Mouse (Mus musculus) retina, postnatal 1 day (tissue): Measurements from ENCODE around the gene Gjb3.
A peak's percentile ranks its signal among the peaks of the same experiment; 100 is the strongest.

Experiments
- DNase-seq: peaks from one replicate; pipeline ENCODE4 v3.0.0-alpha.2; 2012

Gjb3 gene

DNA sequence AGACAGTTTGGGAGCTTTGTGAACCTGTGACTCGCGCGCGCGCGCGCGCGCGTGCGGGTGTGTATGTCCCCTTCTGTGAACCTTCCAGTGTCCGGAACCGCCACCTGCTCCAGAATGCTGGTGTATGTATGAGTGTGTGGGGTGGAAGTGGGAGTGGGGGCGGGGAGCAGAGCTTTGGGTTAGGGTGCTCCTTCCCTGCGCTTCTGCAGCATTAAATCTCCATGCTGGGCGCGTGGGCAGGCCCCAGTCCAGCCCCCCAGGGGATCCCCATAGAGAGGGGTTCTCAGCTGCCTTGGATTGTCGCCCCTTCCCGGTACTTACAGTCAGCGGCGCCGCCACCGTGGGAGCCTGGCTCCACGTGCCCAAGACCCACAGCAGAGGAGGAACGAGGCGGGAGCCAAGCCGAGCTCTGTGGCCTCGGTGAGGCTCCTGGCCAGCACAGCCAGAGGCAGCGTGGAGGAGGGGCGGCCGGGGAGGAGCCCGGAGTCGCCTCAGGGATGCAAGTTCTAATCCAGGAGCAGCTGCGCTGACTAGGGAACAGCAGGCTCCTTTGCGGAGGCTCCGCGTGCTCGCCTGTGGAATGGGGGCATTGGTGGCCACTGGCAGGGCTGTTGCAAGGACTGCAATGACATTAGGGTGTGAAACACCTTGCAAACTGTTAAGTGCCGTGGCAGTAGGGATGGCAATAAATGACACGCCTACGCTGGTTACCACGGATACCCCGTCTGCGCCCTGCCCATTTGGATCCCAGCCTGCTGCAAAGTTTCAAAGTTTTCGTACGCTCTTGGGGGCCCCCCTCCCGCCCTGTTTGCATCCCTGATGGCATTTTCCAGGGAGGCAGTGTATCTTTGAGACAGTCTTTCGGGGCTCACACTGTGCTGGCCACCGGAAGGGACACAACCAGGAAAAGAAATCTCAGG lies at the start of gene Gjb3:
Gene Gjb3 (minus strand): TSS at position 664 of the 920 bp plus-strand sequence.
- peak; percentile 47 for DNase-seq

DNA sequence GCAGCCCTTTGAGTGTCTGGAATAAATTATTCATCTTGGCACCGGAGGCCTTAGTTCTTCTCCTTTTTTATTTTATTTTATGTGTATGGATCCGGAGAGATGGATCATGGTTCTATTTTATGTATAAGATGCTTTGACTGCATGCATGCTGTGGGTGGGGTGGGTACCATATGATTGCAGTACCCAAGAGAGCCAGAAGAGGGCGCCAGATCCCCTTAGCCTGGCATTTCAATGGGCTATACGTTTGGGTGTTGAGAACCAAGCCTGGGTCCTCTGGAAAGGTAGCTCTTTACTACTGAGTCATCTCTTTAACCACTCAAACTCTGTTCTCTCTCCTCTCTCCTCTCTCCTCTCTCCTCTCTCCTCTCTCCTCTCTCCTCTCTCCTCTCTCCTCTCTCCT lies 46.7 kb upstream of the Gjb3 start:
- DNase-seq = no peak

DNA sequence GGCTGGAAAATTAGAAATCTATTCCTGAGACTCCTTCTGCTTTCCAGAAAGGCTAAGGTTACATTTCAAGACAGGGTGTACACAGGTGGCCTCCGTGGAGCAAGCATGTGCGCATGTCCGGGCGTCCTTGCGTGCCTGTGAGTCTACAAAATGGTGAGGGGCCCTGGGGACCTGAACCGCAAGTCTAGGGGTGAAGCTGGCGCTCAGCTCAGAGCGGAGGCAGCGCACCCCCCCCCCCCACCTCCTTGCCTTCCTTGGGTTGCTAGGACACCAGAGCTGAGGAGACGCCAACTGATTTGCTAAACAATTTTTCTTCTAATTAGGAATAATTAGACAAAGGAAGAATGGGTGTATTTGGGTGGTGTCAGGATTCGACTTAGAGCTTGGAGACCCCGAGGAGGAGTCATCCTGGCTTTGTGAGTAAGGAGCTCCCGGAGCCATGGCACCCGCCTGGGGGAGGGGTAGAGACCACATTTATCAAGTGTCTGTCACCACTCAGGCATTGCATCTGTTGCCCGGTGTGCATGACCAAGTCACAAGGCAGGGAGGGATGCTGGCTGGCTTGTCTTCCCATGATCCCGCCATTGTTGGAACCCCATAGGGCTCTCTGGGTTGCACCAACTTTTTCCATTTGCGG lies 45.0 kb upstream of the Gjb3 start:
- peak; percentile 62 for DNase-seq

DNA sequence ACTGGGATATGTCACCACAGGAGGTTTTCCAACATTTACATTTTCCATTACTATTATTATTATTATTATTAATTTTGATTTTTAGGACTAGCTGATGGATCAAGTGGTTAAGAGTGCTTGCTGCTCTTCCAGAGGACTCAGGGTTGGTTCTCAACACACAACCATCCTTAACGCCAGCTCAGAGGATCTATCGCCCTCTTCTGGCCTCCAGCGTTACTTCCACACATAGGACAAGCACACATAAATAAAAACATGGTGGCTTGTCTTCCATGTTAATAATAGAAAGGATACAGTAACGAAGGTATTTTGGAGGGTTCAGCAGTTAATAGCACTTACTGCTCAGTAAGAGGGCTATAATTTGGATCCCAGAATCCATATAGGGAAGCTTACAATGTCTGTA lies 44.0 kb upstream of the Gjb3 start:
- no peak for DNase-seq

GRCm38 (mm10) chr4:127373491-127373890 lies 42.8 kb upstream of the Gjb3 start:
- no peak for DNase-seq

- no peak for DNase-seq
These were observed 40.9 kb upstream of the Gjb3 start for GRCm38 (mm10) chr4:127371546-127371945.

DNA sequence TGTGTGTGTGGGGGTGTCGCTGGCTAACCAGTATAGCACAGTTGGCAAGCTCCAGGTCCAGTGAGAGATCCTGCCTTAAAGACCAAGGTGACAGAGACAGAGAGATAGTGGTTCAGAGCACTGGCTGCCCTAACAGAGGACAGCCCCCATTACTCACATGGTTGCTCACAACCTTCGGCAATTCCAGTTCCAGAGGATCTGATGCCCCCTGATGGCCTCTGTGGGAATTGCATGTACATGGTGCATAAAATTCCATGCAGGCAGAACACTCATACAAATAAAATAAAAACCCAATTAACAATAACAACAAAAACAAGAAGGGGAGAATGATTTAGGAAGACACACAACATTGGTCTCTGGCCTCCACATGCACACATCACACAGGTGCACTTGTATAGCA lies 39.8 kb upstream of the Gjb3 start:
- DNase-seq = peak; percentile 54

- peak; percentile 72 for DNase-seq
These were observed 37.8 kb upstream of the Gjb3 start for GRCm38 (mm10) chr4:127368379-127368973.

DNA sequence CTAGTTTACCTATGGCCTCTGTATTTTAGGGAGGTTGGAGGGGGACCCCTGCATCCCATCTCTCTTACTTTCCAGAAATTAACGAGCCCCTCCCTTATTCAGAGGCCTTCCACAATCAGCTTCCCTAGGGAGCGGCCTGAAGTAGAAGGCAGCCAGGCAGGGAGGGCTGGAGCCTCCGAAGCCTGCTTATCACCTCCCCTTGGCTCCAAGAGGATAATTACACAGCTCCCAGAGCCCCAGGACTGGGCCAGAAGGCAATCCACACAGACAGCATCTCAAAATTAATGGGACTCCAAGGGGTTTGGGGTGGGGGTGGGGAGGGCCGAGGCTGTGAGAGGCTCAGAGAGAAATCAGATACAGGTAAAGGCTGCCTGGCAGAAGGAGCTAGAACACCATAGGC lies 35.2 kb upstream of the Gjb3 start:
- DNase-seq = no peak

- no peak for DNase-seq
These were observed 34.8 kb upstream of the Gjb3 start for GRCm38 (mm10) chr4:127365433-127365832.

- DNase-seq = no peak
These were observed 33.8 kb upstream of the Gjb3 start for GRCm38 (mm10) chr4:127364431-127364830.

- peak; percentile 37 for DNase-seq
These were observed 32.7 kb upstream of the Gjb3 start for GRCm38 (mm10) chr4:127363331-127363730.

- DNase-seq = no peak
These were observed 31.9 kb upstream of the Gjb3 start for GRCm38 (mm10) chr4:127362520-127362919.

DNA sequence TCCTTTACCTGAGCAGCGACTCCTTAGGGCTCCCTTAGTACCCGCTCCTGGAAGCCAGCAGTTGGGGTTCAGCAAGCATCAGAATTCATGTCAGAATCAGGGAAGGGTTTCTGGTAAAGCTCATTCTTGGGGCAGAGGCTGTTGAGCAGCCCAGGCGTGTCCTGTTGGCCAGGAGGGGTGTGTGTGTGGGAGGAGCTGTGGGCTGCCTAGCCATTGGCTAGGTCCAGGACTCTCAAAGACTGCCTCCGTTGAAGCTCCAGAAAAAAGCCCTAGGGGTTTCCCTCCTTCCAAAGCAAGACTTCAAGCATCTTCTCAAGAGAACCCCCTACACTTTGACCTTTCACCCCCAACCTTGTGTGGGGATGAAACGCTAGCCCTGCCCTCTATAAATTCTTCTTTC lies 27.4 kb upstream of the Gjb3 start, which contains the start of gene Gjb5:
Gene Gjb5 (minus strand): TSS at position 164 of the 400 bp plus-strand sequence.
- DNase-seq = no peak

- DNase-seq = peak; percentile 40
These were observed 24.2 kb upstream of the Gjb3 start for GRCm38 (mm10) chr4:127354506-127355485.

DNA sequence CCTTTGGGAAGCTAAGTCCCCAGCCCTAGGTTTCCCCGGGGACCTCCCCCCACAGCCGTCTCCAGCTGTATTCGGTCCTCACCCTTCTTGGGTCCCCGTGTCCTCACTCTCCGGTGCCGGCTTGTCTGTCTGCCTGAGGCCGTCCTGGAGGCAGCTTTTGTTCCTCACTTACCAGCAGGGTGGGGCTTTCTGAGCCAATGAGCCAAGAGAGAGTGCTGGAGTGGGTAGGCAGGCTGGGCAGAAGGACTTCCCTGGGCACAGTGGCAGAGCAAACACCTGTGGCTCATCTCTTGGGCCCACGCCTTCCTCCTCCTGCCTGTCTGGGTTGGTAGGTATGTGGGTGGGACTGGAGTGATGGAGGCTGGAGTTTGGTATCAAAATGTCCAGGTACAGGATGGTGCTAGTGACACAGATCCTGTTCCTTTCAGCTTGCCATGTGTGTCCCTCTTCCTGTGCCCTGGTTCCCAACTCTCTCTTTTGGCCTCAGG lies 23.4 kb upstream of the Gjb3 start, which contains the start of gene Gjb4:
Gene Gjb4 (minus strand): TSS at position 131 of the 488 bp plus-strand sequence.
- DNase-seq = no peak

DNA sequence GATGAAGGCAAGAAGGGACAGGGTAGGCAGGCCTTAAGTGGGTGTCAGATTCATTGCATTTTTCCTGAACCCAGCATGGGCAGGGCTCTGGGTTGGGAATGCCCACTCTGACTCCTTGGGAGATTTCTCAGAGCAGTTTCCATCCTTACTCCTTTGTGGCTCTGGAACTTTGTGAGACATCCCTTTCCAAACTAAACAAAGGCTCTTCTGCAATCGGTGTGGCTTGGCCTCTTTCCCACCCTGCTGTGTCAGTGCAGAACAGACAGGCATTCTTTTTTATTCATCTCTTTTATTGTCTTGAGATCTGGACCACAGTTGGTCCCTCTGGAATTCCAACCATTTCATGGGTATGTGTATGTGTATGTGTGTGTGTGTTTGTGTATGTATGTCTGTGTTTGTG lies 21.9 kb upstream of the Gjb3 start:
- no peak for DNase-seq

DNA sequence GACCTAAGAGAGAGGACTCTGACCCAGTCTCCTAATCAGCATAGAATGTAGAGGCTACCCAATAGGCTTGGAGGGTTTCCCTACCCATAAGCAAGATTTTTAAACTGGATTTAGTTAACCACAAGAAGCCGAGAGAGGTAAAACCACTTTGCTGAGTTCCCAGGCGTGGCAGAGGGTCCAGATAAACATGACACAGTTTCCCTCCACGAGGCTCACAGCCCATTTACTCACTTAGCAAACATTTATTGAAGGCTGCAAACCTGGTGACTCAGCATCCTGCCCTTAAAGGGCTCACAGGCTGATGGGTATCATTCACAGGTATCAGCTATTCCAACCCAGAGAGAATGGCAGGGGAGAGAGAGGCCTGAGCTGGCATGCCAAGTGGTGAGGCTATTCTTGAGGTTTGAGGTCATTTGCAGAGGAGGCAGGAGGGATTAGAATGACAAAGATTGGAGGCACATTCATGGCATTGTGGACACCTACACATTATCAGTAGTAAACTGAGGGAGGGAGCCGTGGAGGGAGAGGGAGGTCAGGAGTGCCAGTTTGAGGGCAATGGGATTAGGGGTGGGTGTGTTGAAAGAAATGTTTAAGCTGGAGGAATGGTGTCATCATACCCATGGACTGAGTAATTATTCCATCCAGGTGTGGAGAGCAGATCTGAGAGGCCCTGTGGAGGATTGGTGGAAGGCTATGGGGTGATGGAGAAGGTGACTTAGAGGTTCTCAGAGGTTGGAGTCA lies 19.1 kb upstream of the Gjb3 start:
- no peak for DNase-seq

DNA sequence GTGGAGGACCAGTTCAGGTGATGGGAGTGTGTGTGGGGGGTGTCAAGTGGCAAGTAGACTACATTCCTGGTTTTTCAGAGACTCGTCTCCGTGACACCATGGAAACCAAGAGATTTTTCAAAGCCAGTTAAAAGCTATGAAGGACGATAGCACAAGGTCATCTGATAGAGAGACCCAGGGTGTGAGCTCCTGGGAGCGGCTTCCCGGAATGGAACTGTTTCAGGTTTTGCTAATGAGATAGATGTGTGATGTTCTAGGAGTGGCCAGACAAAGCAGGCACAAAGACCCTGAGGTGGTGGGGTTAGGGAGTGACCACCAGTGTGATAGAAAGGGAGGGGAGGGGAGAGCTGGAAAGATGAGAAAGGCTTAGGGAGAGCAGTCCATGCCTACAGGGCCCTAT lies 14.4 kb upstream of the Gjb3 start:
- no peak for DNase-seq

GRCm38 (mm10) chr4:127341372-127341771 lies 10.7 kb upstream of the Gjb3 start:
- no peak for DNase-seq

GRCm38 (mm10) chr4:127337668-127338067 lies 7.0 kb upstream of the Gjb3 start:
- DNase-seq = no peak
